Mouse (Mus musculus): ENCODE results near the gene Ankrd42. TPM values are rescaled to one million over a fixed set of nuclear protein-coding genes. Genes with fewer than 3 reads are reported as not detected.

Gene Ankrd42
- 1 to 10 TPM; 6.5 to 6.9 TPM for total RNA-seq (2021)
- long read RNA-seq, experiment 1, transcript Ankrd42-202 (12 exons, 2,782 nt), result major isoform, 6 of 6 reads
- long read RNA-seq, experiment 1, partial matches to known transcripts, result 0 of 6 reads
- long read RNA-seq, experiment 1, other reads (novel, unspliced or antisense), result 0 of 6 reads
- long read RNA-seq, experiment 2, partial matches to known transcripts, result 1 of 5 reads
- long read RNA-seq, experiment 2, other reads (novel, unspliced or antisense), result 0 of 5 reads

GRCm38 (mm10) chr7:92637021-92637625 lies at the start of gene Ankrd42:
Gene Ankrd42, minus strand, starts transcription at chr7:92637142.
- peak; percentile 95 for DNase-seq

GRCm38 (mm10) chr7:92677346-92677745 lies 40.4 kb upstream of the Ankrd42 start:
- DNase-seq, result no peak

- DNase-seq, result no peak
These were observed 38.2 kb upstream of the Ankrd42 start for GRCm38 (mm10) chr7:92675131-92675530.

GRCm38 (mm10) chr7:92669507-92670471 lies 32.8 kb upstream of the Ankrd42 start, which contains the start of gene Pcf11:
Gene Pcf11, minus strand, starts transcription at chr7:92669934.
- peak; percentile 97 for DNase-seq

GRCm38 (mm10) chr7:92668791-92669506 lies 32.0 kb upstream of the Ankrd42 start:
- peak; percentile 70 for DNase-seq

GRCm38 (mm10) chr7:92666274-92666820 lies 29.4 kb upstream of the Ankrd42 start:
- DNase-seq, result no peak

- DNase-seq, result no peak
These were observed 21.1 kb upstream of the Ankrd42 start for GRCm38 (mm10) chr7:92658050-92658449.

- no peak for DNase-seq
These were observed 19.4 kb upstream of the Ankrd42 start for GRCm38 (mm10) chr7:92656386-92656785.

GRCm38 (mm10) chr7:92653329-92653728 lies 16.4 kb upstream of the Ankrd42 start:
- no peak for DNase-seq

- no peak for DNase-seq
These were observed 10.8 kb upstream of the Ankrd42 start for GRCm38 (mm10) chr7:92647790-92648189.

- DNase-seq, result no peak
These were observed 5.4 kb upstream of the Ankrd42 start for GRCm38 (mm10) chr7:92642358-92642757.

- DNase-seq, result no peak
These were observed 1.1 kb upstream of the Ankrd42 start for GRCm38 (mm10) chr7:92638050-92638449.

- DNase-seq, result no peak
These were observed 489 bp downstream of the Ankrd42 start for GRCm38 (mm10) chr7:92636295-92637011.

GRCm38 (mm10) chr7:92630167-92630566 lies 6.8 kb downstream of the Ankrd42 start:
- DNase-seq, result peak; percentile 19

GRCm38 (mm10) chr7:92624488-92624887 lies 12.5 kb downstream of the Ankrd42 start:
- no peak for DNase-seq

GRCm38 (mm10) chr7:92610830-92611229 lies 26.1 kb downstream of the Ankrd42 start:
- DNase-seq, result no peak

GRCm38 (mm10) chr7:92604961-92605360 lies 32.0 kb downstream of the Ankrd42 start:
- peak; percentile 21 for DNase-seq

GRCm38 (mm10) chr7:92590842-92591241 lies 46.1 kb downstream of the Ankrd42 start:
- DNase-seq, result no peak

GRCm38 (mm10) chr7:92589986-92590385 lies 47.0 kb downstream of the Ankrd42 start:
- DNase-seq, result peak; percentile 27

GRCm38 (mm10) chr7:92583567-92583966 lies 53.4 kb downstream of the Ankrd42 start:
- no peak for DNase-seq
